Mouse (Mus musculus) frontal cortex, adult (tissue): ENCODE measurements at regions not wholly inside any gene's neighbourhood (a gene's known extent, or its start where the extent isn't known, plus 50 kb on each side); places are given as distances from the start of the nearest gene placed in this dataset.

ENCODE experiments used
- ATAC-seq: cut with Nextera tagmentation; 2 replicates; pipeline ENCODE4 v1.9.2; 2017; ENCODE audit warnings: mild to moderate bottlenecking, moderate library complexity, mixed read lengths; ENCODE audit not compliant: low TSS enrichment

DNA sequence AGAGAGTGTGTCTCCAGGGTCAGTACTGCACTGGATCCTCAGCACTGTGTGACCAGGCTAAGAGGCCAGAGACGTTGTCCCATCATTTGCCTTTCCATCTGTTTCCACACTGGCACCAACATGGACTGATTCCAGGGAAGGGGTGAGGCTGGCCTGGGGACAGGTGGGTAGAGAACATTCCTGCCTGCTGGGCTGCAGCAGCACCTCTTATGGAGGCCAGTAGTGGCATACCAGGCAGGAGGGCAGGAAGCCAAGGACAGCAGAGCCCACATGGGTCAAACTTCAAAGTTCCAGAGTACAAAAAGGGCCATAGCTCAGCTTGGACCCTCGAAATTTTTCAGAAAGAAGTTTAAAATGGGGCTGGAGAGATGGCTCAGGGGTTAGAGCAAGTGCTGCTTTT is 115.4 kb upstream of the Ercc6l2 start:
- no peak for ATAC-seq

DNA sequence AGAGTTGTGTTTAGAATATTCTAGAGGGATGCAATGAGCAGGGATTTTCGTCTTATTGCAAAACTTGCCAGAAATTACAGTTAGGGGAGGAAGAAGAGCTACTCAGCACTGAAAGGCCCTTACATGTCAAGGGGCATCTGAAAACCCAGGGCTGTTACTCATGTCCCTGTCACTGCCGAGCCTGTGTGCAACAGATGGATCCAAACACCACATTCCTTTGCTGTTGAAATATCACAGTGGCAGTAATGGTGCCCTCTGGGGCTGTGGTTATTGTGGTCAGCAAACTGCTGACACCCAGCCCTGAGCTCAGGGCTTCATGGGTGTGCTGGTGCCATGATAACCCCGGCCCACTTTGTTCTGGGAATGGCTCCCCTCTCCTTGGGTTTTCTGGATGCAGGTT is 114.3 kb upstream of the Ercc6l2 start:
- ATAC-seq = no peak

- no peak for ATAC-seq
These were observed 113.6 kb upstream of the Ercc6l2 start for GRCm38 (mm10) chr13:63701199-63702175.

GRCm38 (mm10) chr13:63708567-63708966 is 106.5 kb upstream of the Ercc6l2 start:
- no peak for ATAC-seq

DNA sequence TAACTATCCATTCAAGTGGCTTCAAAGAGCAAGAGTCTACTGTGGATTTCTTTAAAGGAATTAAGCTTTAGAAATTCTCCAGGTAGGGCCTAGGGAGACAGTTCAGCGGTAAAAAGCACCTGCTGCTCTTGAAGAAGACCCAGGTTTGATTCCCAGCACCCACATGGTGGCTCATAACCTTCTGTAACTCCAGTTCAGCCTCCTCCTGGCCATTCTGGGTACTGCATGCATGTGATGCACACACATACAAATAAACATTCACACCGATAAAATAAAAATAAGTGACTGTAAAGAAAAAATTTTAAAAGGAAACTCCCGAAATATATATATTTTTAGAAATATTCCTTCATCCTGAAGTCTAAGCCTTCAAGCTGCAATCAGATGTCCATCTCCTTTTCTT is 101.9 kb upstream of the Ercc6l2 start:
- no peak for ATAC-seq

- peak; percentile 50; the same call in 1 of the 2 replicates for ATAC-seq
These were observed 98.5 kb upstream of the Ercc6l2 start for GRCm38 (mm10) chr13:63716498-63716897.

GRCm38 (mm10) chr13:63717249-63717648 is 97.8 kb upstream of the Ercc6l2 start:
- ATAC-seq = peak; percentile 91

DNA sequence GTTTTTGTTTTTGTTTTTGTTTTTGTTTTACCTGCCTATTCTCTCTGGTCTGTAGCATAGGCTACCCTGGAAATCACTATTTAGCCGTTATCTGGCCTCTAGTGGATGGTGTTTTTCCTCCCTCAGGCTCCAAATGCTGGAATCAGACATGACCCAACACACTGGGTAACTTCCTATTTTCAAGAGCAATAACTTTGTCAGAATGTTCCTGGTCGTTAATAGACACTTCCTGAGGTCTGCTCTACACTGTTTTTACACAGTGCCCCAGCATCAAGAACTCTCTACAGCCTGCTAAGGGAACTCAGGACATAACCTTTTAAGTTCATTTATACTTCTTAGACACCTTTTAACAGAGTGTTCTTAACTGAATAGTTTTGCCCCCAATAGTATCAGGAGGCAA is 96.3 kb upstream of the Ercc6l2 start:
- no peak for ATAC-seq

DNA sequence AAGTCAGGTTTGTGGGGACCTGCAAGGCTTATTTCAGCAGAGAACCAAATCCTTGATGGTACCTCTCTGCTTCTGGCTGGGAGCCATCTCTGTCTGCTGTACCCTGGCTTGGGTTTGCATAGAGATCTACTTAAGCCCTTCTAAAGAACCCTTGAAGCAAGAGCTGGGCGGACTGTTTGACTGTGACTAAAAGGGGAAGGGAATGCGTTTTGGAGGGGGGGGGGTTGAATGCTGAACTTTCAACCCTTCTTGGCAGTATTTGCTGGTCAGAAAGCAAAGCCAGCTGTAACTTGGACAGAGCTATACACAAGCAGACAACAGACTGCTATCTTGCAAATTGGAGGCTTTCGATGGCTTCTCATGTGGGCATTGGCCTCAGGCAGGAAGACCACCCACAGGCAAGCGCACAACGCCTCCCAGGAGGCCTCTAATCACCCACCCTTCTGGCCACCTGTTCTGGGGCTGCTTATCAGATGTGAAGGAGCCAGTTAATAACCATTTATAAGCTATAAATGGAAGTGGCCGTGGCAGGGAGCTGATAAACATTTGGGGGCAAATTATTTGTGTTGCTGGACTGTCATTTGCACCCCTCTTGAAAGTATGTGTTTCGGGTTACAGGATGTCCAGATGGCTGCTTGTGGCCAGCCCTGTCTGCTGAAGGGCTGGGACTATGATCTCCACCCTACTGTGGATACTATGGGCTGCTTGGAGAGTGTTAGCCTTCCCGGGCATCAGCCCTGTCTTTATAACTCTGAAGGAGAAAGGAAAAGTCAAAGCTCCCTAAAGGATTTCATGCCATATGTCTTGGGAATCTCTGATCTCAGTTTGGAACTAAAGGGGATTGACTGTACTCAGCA is 95.5 kb upstream of the Ercc6l2 start:
- ATAC-seq = no peak

- ATAC-seq = no peak
These were observed 94.4 kb upstream of the Ercc6l2 start for GRCm38 (mm10) chr13:63720610-63721009.

DNA sequence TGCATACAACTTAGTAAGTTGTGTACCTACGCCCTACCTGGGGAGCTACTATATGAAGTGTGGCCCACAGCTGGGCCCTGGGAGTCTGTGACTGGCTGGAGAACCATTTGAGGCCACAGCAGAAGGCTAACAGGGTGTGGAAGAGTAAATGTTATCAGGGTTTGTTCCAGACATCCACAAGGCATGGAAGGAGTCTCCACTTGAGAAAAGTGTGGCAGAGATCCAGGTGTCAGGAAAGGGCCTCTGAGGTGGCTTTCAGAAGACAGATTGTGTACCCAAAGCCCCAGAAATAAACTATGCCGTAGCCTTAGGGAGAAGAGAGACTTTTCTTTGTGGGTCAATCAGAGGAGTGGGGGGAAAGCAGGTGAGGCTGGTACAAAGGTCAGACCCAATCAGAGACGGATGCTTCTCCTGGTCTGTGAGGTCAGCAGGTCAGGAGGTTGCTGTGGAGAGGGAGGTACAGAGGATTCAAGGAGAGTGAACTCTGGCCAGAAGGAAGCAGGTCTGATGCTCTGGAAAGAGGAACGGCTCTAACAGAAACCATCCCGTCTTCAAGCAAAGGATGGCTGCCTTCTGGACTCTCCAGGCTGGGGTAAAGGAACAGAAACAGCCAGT is 93.9 kb upstream of the Ercc6l2 start:
- ATAC-seq = no peak

- no peak for ATAC-seq
These were observed 90.7 kb upstream of the Ercc6l2 start for GRCm38 (mm10) chr13:63724293-63724692.

DNA sequence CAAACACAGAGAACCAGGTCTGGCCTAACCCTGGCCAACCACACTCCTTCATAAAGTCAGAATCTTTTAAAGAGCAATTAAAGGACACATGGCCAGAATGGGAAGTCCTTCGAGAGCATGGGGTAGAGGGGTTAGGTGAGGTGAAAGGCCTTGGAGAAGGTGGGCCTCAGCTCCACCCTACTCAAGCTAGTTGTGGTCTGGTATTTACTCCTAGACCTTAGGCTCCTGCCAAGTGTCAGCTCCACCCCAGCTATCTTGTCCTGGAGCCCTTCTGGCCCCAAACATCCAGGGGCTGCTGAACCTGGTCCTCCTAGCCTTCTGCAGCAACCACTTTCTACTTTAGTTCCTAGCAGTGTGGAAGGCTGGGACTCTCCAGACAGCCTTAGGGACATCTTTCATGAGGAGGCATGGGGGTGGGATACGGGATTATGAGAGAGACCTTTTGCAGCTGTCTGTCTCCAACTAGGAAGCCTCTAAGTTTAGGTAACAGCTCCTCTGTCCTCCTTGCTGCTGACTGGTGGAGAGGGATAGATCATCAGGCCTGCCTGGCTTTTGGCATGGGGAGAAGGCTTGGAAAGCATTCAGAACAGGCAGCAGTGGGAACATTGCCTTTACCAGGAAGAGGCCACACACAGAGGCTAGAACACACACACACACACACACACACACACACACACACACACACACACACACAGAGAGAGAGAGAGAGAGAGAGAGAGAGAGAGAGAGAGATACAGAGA is 90.0 kb upstream of the Ercc6l2 start:
- no peak for ATAC-seq

GRCm38 (mm10) chr13:63726035-63726434 is 89.0 kb upstream of the Ercc6l2 start:
- no peak for ATAC-seq

DNA sequence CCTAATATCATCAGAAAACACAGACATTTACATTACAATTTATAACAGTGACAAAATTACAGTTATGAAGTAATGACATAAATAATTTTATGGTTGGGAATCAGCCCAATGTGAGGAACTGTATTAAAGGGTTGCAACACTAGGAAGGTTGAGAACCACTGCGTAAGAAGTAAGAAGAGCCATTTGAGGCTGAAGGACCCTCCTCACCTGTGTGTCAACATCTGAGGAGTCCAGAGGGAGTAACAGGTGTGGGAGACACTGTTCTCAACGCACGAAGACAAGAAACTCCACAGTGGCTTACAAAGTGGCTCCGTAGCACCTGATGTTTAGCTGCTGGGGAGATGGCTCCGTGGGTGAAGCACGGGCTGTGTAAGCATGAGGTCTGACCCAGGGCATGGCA is 88.5 kb upstream of the Ercc6l2 start:
- ATAC-seq = no peak

DNA sequence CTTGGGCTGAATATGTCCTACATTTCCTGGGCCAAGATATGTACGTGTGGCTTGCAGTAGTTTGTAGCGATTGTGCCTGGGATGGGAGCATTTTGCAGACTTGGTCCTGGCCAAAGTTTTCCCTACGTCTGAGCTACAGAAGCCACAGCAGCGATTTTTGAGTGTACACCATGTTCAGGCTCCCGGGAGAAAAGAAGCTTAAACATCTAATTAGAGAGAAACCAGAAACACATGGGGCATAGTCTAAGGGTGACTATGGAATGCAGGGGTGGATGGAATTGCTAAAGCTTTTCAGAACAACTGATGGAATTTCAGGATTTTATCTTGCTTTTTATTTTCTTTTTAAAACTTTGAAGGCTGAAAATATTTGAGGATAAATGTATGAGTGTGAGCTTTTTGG is 79.3 kb upstream of the Ercc6l2 start:
- ATAC-seq = no peak

- no peak for ATAC-seq
These were observed 73.2 kb upstream of the Ercc6l2 start for GRCm38 (mm10) chr13:63741879-63742278.

- no peak for ATAC-seq
These were observed 66.3 kb upstream of the Ercc6l2 start for GRCm38 (mm10) chr13:63748788-63749187.

GRCm38 (mm10) chr13:63749997-63750396 is 65.0 kb upstream of the Ercc6l2 start:
- ATAC-seq = peak; percentile 47

DNA sequence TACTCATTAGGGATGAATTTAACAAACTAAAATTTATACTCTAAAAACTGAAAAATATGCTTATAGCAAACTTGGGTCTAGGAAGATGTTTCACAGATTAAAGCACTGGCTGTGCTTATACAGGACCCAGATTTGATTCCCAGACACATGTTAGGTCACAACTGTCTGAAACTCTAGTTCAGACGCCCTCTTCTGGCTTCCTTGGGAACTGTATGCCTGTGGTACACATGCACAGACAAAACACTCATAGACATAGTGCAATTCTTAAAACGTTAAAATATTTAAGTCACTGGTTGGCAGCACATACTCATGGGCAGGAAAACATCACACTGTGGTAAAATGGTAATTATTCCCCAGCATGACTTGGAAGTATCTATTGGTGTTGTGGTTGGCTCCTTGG is 63.8 kb upstream of the Ercc6l2 start:
- ATAC-seq = no peak

DNA sequence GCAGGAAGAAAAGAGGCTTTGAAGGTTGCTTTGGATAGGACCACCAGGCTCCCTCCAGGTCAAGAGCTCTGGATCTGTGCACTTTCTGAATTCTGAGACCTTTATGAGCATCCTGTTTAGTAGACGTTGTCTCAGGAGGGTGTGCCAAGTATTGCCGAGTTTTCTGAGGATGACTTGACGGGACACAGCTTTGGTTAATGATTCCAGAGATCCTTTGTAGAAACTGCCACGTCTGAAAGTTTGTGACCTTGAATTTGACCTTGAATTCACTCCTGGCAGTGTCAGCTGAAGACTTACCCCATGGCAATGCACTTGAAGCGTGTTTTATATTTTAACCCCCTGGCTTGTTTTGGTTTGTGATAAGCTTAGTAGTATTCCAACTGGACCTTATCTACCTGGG is 58.0 kb upstream of the Ercc6l2 start:
- no peak for ATAC-seq

GRCm38 (mm10) chr13:63761542-63761941 is 53.5 kb upstream of the Ercc6l2 start:
- no peak for ATAC-seq
